Mouse (Mus musculus): ENCODE measurements around the gene Gm10778.

GRCm38 (mm10) chr10:81626101-81626993, 22.5 kb upstream of the Gm10778 start:
- TF ChIP-seq MAX (IDR thresholded peaks at IDR 0.05): no peak
- no peak for TF ChIP-seq CTCF (IDR thresholded peaks at IDR 0.05; ENCODE audit: control insufficient read depth, insufficient read depth, insufficient read length)
- TF ChIP-seq USF1 (IDR thresholded peaks at IDR 0.05; ENCODE audit: low read depth): peak; percentile 90
- TF ChIP-seq MYOG (IDR thresholded peaks at IDR 0.05; ENCODE audit: control insufficient read depth, extremely low read depth, insufficient read length): no peak
- TF ChIP-seq MYOD1 (IDR thresholded peaks at IDR 0.05; ENCODE audit: control insufficient read depth, insufficient read length, low read depth): no peak
- no peak for TF ChIP-seq FOSL1 (IDR thresholded peaks at IDR 0.05; ENCODE audit: insufficient read depth, low read length, poor library complexity, severe bottlenecking)
